Mouse (Mus musculus) layer of hippocampus, adult 2 months (tissue): ENCODE measurements around the gene Smurf2. TPM values are rescaled to one million over a fixed set of nuclear protein-coding genes. Genes with fewer than 3 reads are reported as not detected.

Experiments used
- DNase-seq, 2 experiments: peaks; one replicate each; pipeline ENCODE4 v3.0.0; 2022; ENCODE audit warnings: low spot score in 2 of 2
- H3K27ac ChIP-seq: fragments of 200-600 bp; 2 replicates; pipeline ENCODE4 v1.8.1; 2022
- H3K4me3 ChIP-seq: fragments of 200-600 bp; 2 replicates; pipeline ENCODE4 v1.8.1; 2022; ENCODE audit warnings: mild to moderate bottlenecking
- CTCF ChIP-seq: fragments of 200-600 bp; conservative IDR thresholded peaks from 2 replicates; pipeline ENCODE4 v1.8.1; 2022; ENCODE audit warnings: antibody characterized with exemption, mild to moderate bottlenecking, moderate library complexity
- microRNA-seq, 2 experiments: library from miRNA; unstranded; fragments of <30 nt; microRNA quantifications; one replicate each; pipeline ENCODE4 v1.2.0; 2021
- total RNA-seq, 2 experiments: library from RNA; stranded (reverse); gene quantifications; 2 replicates each; pipeline ENCODE4 v1.2.3; 2021

The Smurf2 gene
- total RNA-seq, 2 experiments from 2014 or later, result 29.6 to 31.1 TPM

GRCm38 (mm10) chr11:106778132-106778531, 142.4 kb downstream of the Smurf2 start:
- no peak overlapping the region for H3K27ac ChIP-seq

GRCm38 (mm10) chr11:106777395-106777794, 143.1 kb downstream of the Smurf2 start:
- Histone ChIP-seq H3K27ac (no peak overlapping the region), H3K4me3 (no peak overlapping the region)
- no peak for DNase-seq
- TF ChIP-seq CTCF, result no peak

More at GRCm38 (mm10) chr11:106778132-106778531, 142.4 kb downstream of the Smurf2 start:
- no peak for TF ChIP-seq CTCF
- no peak overlapping the region for H3K4me3 ChIP-seq
- DNase-seq, result no peak

GRCm38 (mm10) chr11:106776960-106777359, 143.6 kb downstream of the Smurf2 start:
- no peak overlapping the region for H3K27ac ChIP-seq
- no peak for TF ChIP-seq CTCF
- H3K4me3 ChIP-seq, result no peak overlapping the region
- no peak for DNase-seq

GRCm38 (mm10) chr11:106773061-106773460, 147.5 kb downstream of the Smurf2 start:
- no peak for TF ChIP-seq CTCF
- Histone ChIP-seq H3K27ac (no peak overlapping the region), H3K4me3 (no peak overlapping the region)
- DNase-seq, result no peak

- Histone ChIP-seq H3K27ac (no peak overlapping the region), H3K4me3 (no peak overlapping the region)
- TF ChIP-seq CTCF, result peak; percentile 63
- no peak for DNase-seq
Measured at GRCm38 (mm10) chr11:106770195-106770974, 150.1 kb downstream of the Smurf2 start.

Small RNA genes lying within 50 kb of the gene (microRNA-seq; reads per million reads assigned to microRNA genes)
- gene Gm25994 (0.32 to 0.55 reads per million in 2 experiments), gene Gm27322 (0.32 to 0.37 reads per million in 2 experiments), gene Mir3064 (13.3 to 18.5 reads per million in 2 experiments)

Other genes with a start within 250 kb of the Smurf2 start
- 10 to 100 TPM; 15.9 to 20.4 TPM for gene Pecam1, start 170.1 kb downstream of the Smurf2 start, total RNA-seq
- not detected for gene Milr1, start 169.5 kb downstream of the Smurf2 start, total RNA-seq
- gene Polg2, start 141.2 kb downstream of the Smurf2 start, total RNA-seq, result 1 to 10 TPM; 3.1 to 5.0 TPM
- gene Ddx5, start 131.5 kb downstream of the Smurf2 start, total RNA-seq, result 100 to 1,000 TPM; 779 to 834 TPM
- gene Cep95, start 131.5 kb downstream of the Smurf2 start, total RNA-seq, result 10 to 100 TPM; 13.6 to 18.8 TPM
- 10 to 100 TPM; 17.7 to 19.1 TPM for gene Kpna2, start 78.8 kb upstream of the Smurf2 start, total RNA-seq
- gene 1810010H24Rik, start 105.0 kb upstream of the Smurf2 start, total RNA-seq, result 1 to 10 TPM; 3.1 to 3.5 TPM
- gene Bptf, start 211.4 kb upstream of the Smurf2 start, total RNA-seq, result 10 to 100 TPM; 69.3 to 76.2 TPM